Mouse (Mus musculus): ENCODE measurements around the gene C1ql2.
A peak's percentile ranks its signal among the peaks of the same experiment; 100 is the strongest.

C1ql2 gene

GRCm38 (mm10) chr1:120385029-120385571 is 44.7 kb downstream of the C1ql2 start:
- no peak for DNase-seq (ENCODE audit: low spot score)

GRCm38 (mm10) chr1:120389734-120390133 is 49.4 kb downstream of the C1ql2 start:
- DNase-seq (ENCODE audit: low spot score): no peak

GRCm38 (mm10) chr1:120390336-120390735 is 50.0 kb downstream of the C1ql2 start:
- peak; percentile 9 for DNase-seq (ENCODE audit: low spot score)
